Mouse (Mus musculus): Measurements from ENCODE around the gene Peak1.

The Peak1 gene

GRCm38 (mm10) chr9:56255676-56256432 lies 162.0 kb downstream of the Peak1 start:
- DNase-seq (ENCODE audit: low spot score) = no peak

- DNase-seq (ENCODE audit: low spot score) = no peak
These were observed 173.5 kb downstream of the Peak1 start for GRCm38 (mm10) chr9:56244336-56244735.

GRCm38 (mm10) chr9:56243885-56244284 lies 174.0 kb downstream of the Peak1 start:
- no peak for DNase-seq (ENCODE audit: low spot score)

GRCm38 (mm10) chr9:56242686-56243085 lies 175.2 kb downstream of the Peak1 start:
- no peak for DNase-seq (ENCODE audit: low spot score)

- DNase-seq (ENCODE audit: low spot score) = no peak
These were observed 176.8 kb downstream of the Peak1 start for GRCm38 (mm10) chr9:56241076-56241475.

- DNase-seq (ENCODE audit: low spot score) = no peak
These were observed 182.0 kb downstream of the Peak1 start for GRCm38 (mm10) chr9:56235871-56236298.

GRCm38 (mm10) chr9:56235281-56235680 lies 182.6 kb downstream of the Peak1 start:
- DNase-seq (ENCODE audit: low spot score) = no peak

GRCm38 (mm10) chr9:56234561-56234960 lies 183.3 kb downstream of the Peak1 start:
- DNase-seq (ENCODE audit: low spot score) = no peak

GRCm38 (mm10) chr9:56233316-56233715 lies 184.6 kb downstream of the Peak1 start:
- no peak for DNase-seq (ENCODE audit: low spot score)

GRCm38 (mm10) chr9:56230906-56231305 lies 187.0 kb downstream of the Peak1 start:
- DNase-seq (ENCODE audit: low spot score) = no peak

GRCm38 (mm10) chr9:56227626-56228025 lies 190.2 kb downstream of the Peak1 start:
- no peak for DNase-seq (ENCODE audit: low spot score)

GRCm38 (mm10) chr9:56223429-56224051 lies 194.3 kb downstream of the Peak1 start:
- DNase-seq (ENCODE audit: low spot score) = peak; percentile 81

- no peak for DNase-seq (ENCODE audit: low spot score)
These were observed 199.0 kb downstream of the Peak1 start for GRCm38 (mm10) chr9:56218860-56219259.

- no peak for DNase-seq (ENCODE audit: low spot score)
These were observed 199.8 kb downstream of the Peak1 start for GRCm38 (mm10) chr9:56218043-56218442.

GRCm38 (mm10) chr9:56217386-56217785 lies 200.5 kb downstream of the Peak1 start:
- no peak for DNase-seq (ENCODE audit: low spot score)

- DNase-seq (ENCODE audit: low spot score) = no peak
These were observed 204.2 kb downstream of the Peak1 start for GRCm38 (mm10) chr9:56213451-56214291.

GRCm38 (mm10) chr9:56208817-56209216 lies 209.1 kb downstream of the Peak1 start:
- DNase-seq (ENCODE audit: low spot score) = no peak

- DNase-seq (ENCODE audit: low spot score) = no peak
These were observed 210.4 kb downstream of the Peak1 start for GRCm38 (mm10) chr9:56207516-56207915.

- DNase-seq (ENCODE audit: low spot score) = no peak
These were observed 210.8 kb downstream of the Peak1 start for GRCm38 (mm10) chr9:56207083-56207482.

GRCm38 (mm10) chr9:56205336-56205735 lies 212.5 kb downstream of the Peak1 start:
- DNase-seq (ENCODE audit: low spot score) = no peak

- DNase-seq (ENCODE audit: low spot score) = no peak
These were observed 213.6 kb downstream of the Peak1 start for GRCm38 (mm10) chr9:56204316-56204715.

GRCm38 (mm10) chr9:56200645-56201314 lies 217.1 kb downstream of the Peak1 start:
- DNase-seq (ENCODE audit: low spot score) = peak; percentile 79

Data from ovary, postnatal 36 days (tissue).